Mouse (Mus musculus) heart, embryonic 13.5 days (tissue): Measurements from ENCODE around the gene Thada. TPM values are rescaled to one million over a fixed set of nuclear protein-coding genes. Genes with fewer than 3 reads are reported as not detected.
A peak's percentile ranks its signal among the peaks of the same experiment; 100 is the strongest.

ENCODE experiments used
- ATAC-seq: fragments of 200-750 bp; cut with Nextera tagmentation; 2 replicates; pipeline ENCODE4 v1.8.0; 2017; ENCODE audit warnings: moderate TSS enrichment; ENCODE audit not compliant: insufficient number of reproducible peaks, low FRiP score, low TSS enrichment; ENCODE audit errors: extremely low read depth
- H3K27ac ChIP-seq: fragments of 300-500 bp; sonication (generic); replicated peaks from 2 replicates; pipeline ENCODE4 v1.5.1; 2015; ENCODE audit warnings: moderate library complexity, mild to moderate bottlenecking, inconsistent platforms
- H3K27me3 ChIP-seq: fragments of 300-500 bp; sonication (generic); replicated peaks from 2 replicates; pipeline ENCODE4 v1.6.1; 2015; ENCODE audit warnings: mild to moderate bottlenecking, inconsistent platforms
- H3K36me3 ChIP-seq: fragments of 300-500 bp; sonication (generic); 2 replicates; pipeline ENCODE4 v1.6.1; 2015; ENCODE audit warnings: mild to moderate bottlenecking, inconsistent platforms
- H3K4me1 ChIP-seq: fragments of 300-500 bp; sonication (generic); 2 replicates; pipeline ENCODE4 v1.6.1; 2015; ENCODE audit warnings: inconsistent platforms
- H3K4me2 ChIP-seq: fragments of 300-500 bp; sonication (generic); 2 replicates; pipeline ENCODE4 v1.6.1; 2015; ENCODE audit warnings: inconsistent platforms, mild to moderate bottlenecking, moderate library complexity
- H3K4me3 ChIP-seq: fragments of 300-500 bp; sonication (generic); 2 replicates; pipeline ENCODE4 v1.5.1; 2015; ENCODE audit warnings: moderate library complexity, mild to moderate bottlenecking, inconsistent platforms
- H3K9ac ChIP-seq: fragments of 300-500 bp; sonication (generic); 2 replicates; pipeline ENCODE4 v1.6.1; 2015; ENCODE audit warnings: inconsistent platforms, mild to moderate bottlenecking, moderate library complexity
- H3K9me3 ChIP-seq: fragments of 300-500 bp; sonication (generic); 2 replicates; pipeline ENCODE4 v1.6.1; 2016; ENCODE audit warnings: inconsistent platforms
- WGBS: fragments of 180-500 bp; shearing (Covaris S2); methylation state at CpG from one replicate; pipeline ENCODE4 v1.1.7; 2015; ENCODE audit warnings: mixed read lengths; 5-methylcytosine and 5-hydroxymethylcytosine counted together
- polyA plus RNA-seq: library from polyadenylated mRNA; unstranded; fragments of >200 nt; fragmentation: Nextera tagmentation; extraction: Ambion mirVana; gene quantifications from 2 replicates; pipeline ENCODE4 v1.2.1, GENCODE M21; 2015

Gene Thada
- polyA plus RNA-seq, 1 experiment from 2014 or later = 4.6 TPM

GRCm38 (mm10) chr17:84282388-84283280 is 183.4 kb downstream of the Thada start:
- H3K9ac ChIP-seq = no peak overlapping the region
- H3K4me3 ChIP-seq = no peak overlapping the region
- 69% methylated on average over 8 of the region's 8 CpGs for WGBS
- no peaks in the 10 kb centered on the region for H3K27me3 ChIP-seq
- peaks cover 4% of the 10 kb centered on the region for H3K36me3 ChIP-seq
- ATAC-seq = no peak
- H3K4me1 ChIP-seq = peaks cover 42% of the 10 kb centered on the region
- H3K27ac ChIP-seq = no peak overlapping the region
- H3K4me2 ChIP-seq = no peak overlapping the region
- 0 out of 2 replicates have a peak, but pooled peaks cover 6% of the 10 kb centered on the region for H3K9me3 ChIP-seq

GRCm38 (mm10) chr17:84279001-84279400 is 187.0 kb downstream of the Thada start:
- H3K4me3 ChIP-seq = no peak overlapping the region
- no peak overlapping the region for H3K4me2 ChIP-seq
- no peaks in the 10 kb centered on the region; the same call in 1 of the 2 replicates for H3K36me3 ChIP-seq
- peaks cover 65% of the 10 kb centered on the region for H3K4me1 ChIP-seq
- no peak overlapping the region for H3K9ac ChIP-seq
- 86% methylated on average over 8 of the region's 8 CpGs for WGBS
- H3K27me3 ChIP-seq = no peaks in the 10 kb centered on the region
- no peak overlapping the region for H3K27ac ChIP-seq
- no peak for ATAC-seq
- no peaks in the 10 kb centered on the region for H3K9me3 ChIP-seq

GRCm38 (mm10) chr17:84278193-84278953 is 187.6 kb downstream of the Thada start:
- Histone ChIP-seq H3K27ac (no peak overlapping the region), H3K36me3 (no peaks in the 10 kb centered on the region; the same call in 1 of the 2 replicates), H3K9me3 (no peaks in the 10 kb centered on the region), H3K4me3 (no peak overlapping the region), H3K27me3 (no peaks in the 10 kb centered on the region), H3K4me2 (no peak overlapping the region), H3K4me1 (peaks cover 67% of the 10 kb centered on the region), H3K9ac (no peak overlapping the region)
- 69% methylated on average over 5 of the region's 5 CpGs for WGBS
- ATAC-seq = no peak

GRCm38 (mm10) chr17:84274999-84275398 is 191.0 kb downstream of the Thada start:
- H3K4me2 ChIP-seq = no peak overlapping the region
- H3K36me3 ChIP-seq = no peaks in the 10 kb centered on the region; the same call in 1 of the 2 replicates
- no peak for ATAC-seq
- H3K4me1 ChIP-seq = peaks cover 70% of the 10 kb centered on the region
- H3K9me3 ChIP-seq = no peaks in the 10 kb centered on the region
- no peaks in the 10 kb centered on the region for H3K27me3 ChIP-seq
- peak overlapping the region; percentile 91 for H3K27ac ChIP-seq
- peak overlapping the region; percentile 64; the same call in 1 of the 2 replicates for H3K9ac ChIP-seq
- 51% methylated on average over 3 of the region's 3 CpGs for WGBS
- H3K4me3 ChIP-seq = no peak overlapping the region

- no peaks in the 10 kb centered on the region for H3K9me3 ChIP-seq
- no peak for ATAC-seq
- no peaks in the 10 kb centered on the region; the same call in 1 of the 2 replicates for H3K36me3 ChIP-seq
- H3K9ac ChIP-seq = peak overlapping the region; percentile 64
- H3K27me3 ChIP-seq = no peaks in the 10 kb centered on the region
- peak overlapping the region; percentile 91 for H3K27ac ChIP-seq
- WGBS = 41% methylated on average over 6 of the region's 6 CpGs
- H3K4me1 ChIP-seq = peaks cover 69% of the 10 kb centered on the region
- H3K4me2 ChIP-seq = no peak overlapping the region
- H3K4me3 ChIP-seq = no peak overlapping the region
These were observed 191.8 kb downstream of the Thada start for GRCm38 (mm10) chr17:84274163-84274562.

- H3K4me3 ChIP-seq = no peak overlapping the region
- H3K9ac ChIP-seq = peak overlapping the region; percentile 55
- H3K9me3 ChIP-seq = no peaks in the 10 kb centered on the region
- peak overlapping the region; percentile 91 for H3K27ac ChIP-seq
- peaks cover 64% of the 10 kb centered on the region for H3K4me1 ChIP-seq
- ATAC-seq = peak; percentile 66; the same call in 1 of the 2 replicates
- H3K4me2 ChIP-seq = no peak overlapping the region
- no peaks in the 10 kb centered on the region for H3K27me3 ChIP-seq
- WGBS = 35% methylated on average over 5 of the region's 5 CpGs
- H3K36me3 ChIP-seq = no peaks in the 10 kb centered on the region
These were observed 193.3 kb downstream of the Thada start for GRCm38 (mm10) chr17:84272557-84273261.

GRCm38 (mm10) chr17:84271566-84272202 is 194.3 kb downstream of the Thada start:
- H3K4me1 ChIP-seq = peaks cover 63% of the 10 kb centered on the region
- no peak overlapping the region for H3K4me2 ChIP-seq
- no peaks in the 10 kb centered on the region for H3K9me3 ChIP-seq
- 0 out of 2 replicates have a peak overlapping the region, but pooled peaks have one; percentile 21 for H3K27ac ChIP-seq
- H3K4me3 ChIP-seq = no peak overlapping the region
- no peaks in the 10 kb centered on the region for H3K27me3 ChIP-seq
- H3K9ac ChIP-seq = no peak overlapping the region
- 81% methylated on average over 6 of the region's 6 CpGs for WGBS
- H3K36me3 ChIP-seq = no peaks in the 10 kb centered on the region
- no peak for ATAC-seq

GRCm38 (mm10) chr17:84269722-84270121 is 196.3 kb downstream of the Thada start:
- Histone ChIP-seq H3K4me2 (no peak overlapping the region), H3K27ac (no peak overlapping the region), H3K36me3 (no peaks in the 10 kb centered on the region), H3K4me1 (peaks cover 70% of the 10 kb centered on the region), H3K27me3 (no peaks in the 10 kb centered on the region), H3K4me3 (no peak overlapping the region), H3K9ac (no peak overlapping the region), H3K9me3 (no peaks in the 10 kb centered on the region)
- no peak for ATAC-seq
- 86% methylated on average over 5 of the region's 5 CpGs for WGBS

GRCm38 (mm10) chr17:84268450-84268849 is 197.6 kb downstream of the Thada start:
- ATAC-seq = no peak
- no peak overlapping the region for H3K4me3 ChIP-seq
- H3K36me3 ChIP-seq = no peaks in the 10 kb centered on the region
- no peak overlapping the region for H3K4me2 ChIP-seq
- 60% methylated on average over 3 of the region's 3 CpGs for WGBS
- no peak overlapping the region for H3K9ac ChIP-seq
- H3K27ac ChIP-seq = peak overlapping the region; percentile 73
- H3K9me3 ChIP-seq = no peaks in the 10 kb centered on the region
- peaks cover 70% of the 10 kb centered on the region for H3K4me1 ChIP-seq
- H3K27me3 ChIP-seq = no peaks in the 10 kb centered on the region

- H3K27me3 ChIP-seq = no peaks in the 10 kb centered on the region
- no peak overlapping the region for H3K9ac ChIP-seq
- no peak overlapping the region for H3K4me3 ChIP-seq
- H3K9me3 ChIP-seq = no peaks in the 10 kb centered on the region
- no peak overlapping the region for H3K4me2 ChIP-seq
- peak overlapping the region; percentile 52 for H3K27ac ChIP-seq
- no peak for ATAC-seq
- H3K36me3 ChIP-seq = no peaks in the 10 kb centered on the region
- H3K4me1 ChIP-seq = peaks cover 62% of the 10 kb centered on the region
- 79% methylated on average over 6 of the region's 6 CpGs for WGBS
These were observed 198.4 kb downstream of the Thada start for GRCm38 (mm10) chr17:84267456-84268074.
